Mouse (Mus musculus): ENCODE data around the gene Tpm1. TPM values are rescaled to one million over a fixed set of nuclear protein-coding genes. Genes with fewer than 3 reads are reported as not detected.
A peak's percentile ranks its signal among the peaks of the same experiment; 100 is the strongest.

Gene Tpm1
- polyA plus RNA-seq (2015; fragmentation: Nextera tagmentation; extraction: Ambion mirVana) = 117 and 136 TPM in 2 replicates

DNA sequence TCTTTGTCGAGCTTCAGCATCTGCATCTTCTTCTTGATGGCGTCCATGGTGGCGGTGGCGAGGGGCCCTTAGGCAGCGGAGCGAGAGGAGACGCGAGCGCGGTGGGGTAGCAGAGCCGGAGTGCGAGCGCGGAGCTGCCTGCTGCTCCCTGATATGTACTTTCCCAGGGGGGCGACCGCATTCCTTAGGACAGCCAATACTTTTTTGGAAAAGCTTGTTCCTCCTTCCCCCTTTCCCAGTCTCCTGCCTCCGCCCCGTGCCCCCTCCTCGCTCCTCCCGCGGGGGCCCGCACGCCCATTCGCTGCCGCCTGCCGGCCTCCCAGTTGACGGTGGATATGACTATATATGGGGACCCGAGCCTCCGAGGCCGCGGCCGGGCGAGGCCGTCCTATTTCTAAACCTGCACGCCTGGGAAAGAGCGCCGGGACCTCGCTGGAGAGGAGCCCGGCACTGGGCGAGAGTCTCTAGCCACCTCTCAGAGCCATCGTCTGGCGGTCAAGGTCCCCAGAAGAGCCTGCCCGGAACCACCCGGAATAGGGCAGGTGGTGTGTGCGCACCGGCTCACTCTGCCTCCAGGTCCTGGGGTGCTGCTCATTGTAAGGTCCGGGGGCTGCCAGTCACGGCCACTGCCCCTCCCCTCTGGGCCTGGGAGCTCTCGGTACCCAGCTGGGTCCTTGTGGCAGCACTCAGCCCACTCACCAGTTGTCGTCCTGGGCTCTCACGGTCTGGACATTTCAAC, at the start of gene Tpm1:
Tpm1 (minus strand) TSS at position 321 of the 739 bp plus-strand sequence.
- Histone ChIP-seq H3K9ac (peak within 1 kb of the TSS; percentile 21; the same call in 1 of the 2 replicates), H3K9me3 (replicated peaks) (no peaks in the 10 kb centered on the region), H3K27me3 (peaks cover 97% of the 10 kb centered on the region), H3K27ac (replicated peaks) (no peak within 1 kb of the TSS), H3K4me1 (replicated peaks) (peaks cover 37% of the 10 kb centered on the region), H3K4me2 (peak within 1 kb of the TSS; percentile 69), H3K4me3 (replicated peaks) (peak within 1 kb of the TSS; percentile 51), H3K36me3 (replicated peaks) (no peaks in the 10 kb centered on the region)
- peak; percentile 40; the same call in 1 of the 2 replicates for ATAC-seq (ENCODE audit: insufficient read depth)
- WGBS (ENCODE audit: insufficient replicate concordance) = 2% methylated on average over 51 of the region's 51 CpGs

DNA sequence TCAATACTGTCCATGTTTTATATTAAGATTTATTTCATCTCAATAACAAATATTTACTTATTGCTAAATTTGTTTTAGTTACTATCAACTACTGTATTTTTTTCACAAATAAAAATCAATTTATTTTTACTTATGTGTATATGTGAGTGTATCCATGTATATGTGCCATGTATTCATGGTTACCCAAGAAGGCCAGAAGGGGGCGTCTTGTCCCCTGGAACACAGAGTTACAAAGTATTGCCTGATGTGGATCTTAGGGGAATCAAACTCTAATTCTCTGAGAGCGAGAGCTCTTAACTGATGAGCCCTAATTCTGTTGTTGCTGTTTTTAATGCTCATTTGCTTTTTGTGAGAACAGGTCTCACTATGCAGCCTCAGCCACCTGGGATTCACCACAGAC, 45.2 kb upstream of the Tpm1 start:
- WGBS (ENCODE audit: insufficient replicate concordance) = 65% methylated on average over 2 of the region's 2 CpGs
- H3K4me1 ChIP-seq (replicated peaks) = peaks cover 4% of the 10 kb centered on the region; the same call in 1 of the 2 replicates
- H3K9me3 ChIP-seq (replicated peaks) = no peaks in the 10 kb centered on the region
- H3K27ac ChIP-seq (replicated peaks) = no peak overlapping the region
- H3K9ac ChIP-seq = no peak overlapping the region
- H3K4me3 ChIP-seq (replicated peaks) = no peak overlapping the region
- ATAC-seq (ENCODE audit: insufficient read depth) = no peak
- no peaks in the 10 kb centered on the region; the same call in 1 of the 2 replicates for H3K27me3 ChIP-seq
- H3K4me2 ChIP-seq = no peak overlapping the region
- no peaks in the 10 kb centered on the region for H3K36me3 ChIP-seq (replicated peaks)

DNA sequence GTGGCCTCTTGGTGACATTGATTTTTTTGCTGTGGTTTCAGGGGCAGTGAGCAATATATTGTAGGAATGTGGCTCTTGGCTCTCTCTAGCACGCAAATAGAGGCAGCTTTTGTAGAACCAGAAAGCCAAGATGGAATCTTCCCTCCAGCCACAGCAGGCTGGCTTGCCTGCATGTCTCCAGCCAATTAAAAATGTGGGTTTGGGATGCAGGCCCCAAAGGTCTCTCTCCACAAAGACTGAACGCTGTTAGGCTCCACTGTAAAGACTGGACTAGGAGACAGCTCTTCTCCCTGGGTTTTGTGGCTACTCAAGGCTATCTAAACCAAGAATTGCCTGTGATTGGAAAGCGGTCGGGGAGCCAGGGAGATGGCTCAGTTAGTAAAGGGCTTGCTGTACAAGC, 43.0 kb upstream of the Tpm1 start:
- no peak overlapping the region for H3K4me3 ChIP-seq (replicated peaks)
- no peaks in the 10 kb centered on the region for H3K36me3 ChIP-seq (replicated peaks)
- no peak overlapping the region for H3K27ac ChIP-seq (replicated peaks)
- H3K4me2 ChIP-seq = no peak overlapping the region
- 63% methylated on average over 4 of the region's 4 CpGs for WGBS (ENCODE audit: insufficient replicate concordance)
- no peak for ATAC-seq (ENCODE audit: insufficient read depth)
- no peak overlapping the region for H3K9ac ChIP-seq
- no peaks in the 10 kb centered on the region; the same call in 1 of the 2 replicates for H3K27me3 ChIP-seq
- H3K9me3 ChIP-seq (replicated peaks) = no peaks in the 10 kb centered on the region
- peaks cover 4% of the 10 kb centered on the region; the same call in 1 of the 2 replicates for H3K4me1 ChIP-seq (replicated peaks)

DNA sequence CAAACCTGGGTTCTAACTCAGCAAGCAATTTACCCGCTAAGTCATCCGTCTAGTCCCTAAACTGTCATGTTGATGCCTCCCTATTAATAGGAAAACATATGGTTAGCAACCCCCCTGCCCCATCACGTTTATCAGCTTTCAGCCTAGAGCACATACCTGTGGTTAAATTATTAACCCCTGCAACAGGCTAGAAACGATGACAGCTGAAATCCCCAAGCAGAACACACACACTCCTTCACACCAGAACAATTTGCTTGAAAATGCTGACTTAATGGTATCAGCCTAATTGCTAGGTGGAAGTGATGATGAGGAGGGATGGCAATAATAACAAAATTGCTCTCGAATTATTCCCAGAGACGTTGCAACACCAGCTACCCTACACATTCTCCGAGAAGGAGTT, 42.4 kb upstream of the Tpm1 start:
- ATAC-seq (ENCODE audit: insufficient read depth) = no peak
- Histone ChIP-seq H3K4me3 (replicated peaks) (no peak overlapping the region), H3K27me3 (no peaks in the 10 kb centered on the region), H3K4me2 (no peak overlapping the region), H3K9me3 (replicated peaks) (no peaks in the 10 kb centered on the region), H3K4me1 (replicated peaks) (peaks cover 4% of the 10 kb centered on the region; the same call in 1 of the 2 replicates), H3K36me3 (replicated peaks) (no peaks in the 10 kb centered on the region), H3K9ac (no peak overlapping the region), H3K27ac (replicated peaks) (no peak overlapping the region)
- 44% methylated on average over 7 of the region's 7 CpGs for WGBS (ENCODE audit: insufficient replicate concordance)

DNA sequence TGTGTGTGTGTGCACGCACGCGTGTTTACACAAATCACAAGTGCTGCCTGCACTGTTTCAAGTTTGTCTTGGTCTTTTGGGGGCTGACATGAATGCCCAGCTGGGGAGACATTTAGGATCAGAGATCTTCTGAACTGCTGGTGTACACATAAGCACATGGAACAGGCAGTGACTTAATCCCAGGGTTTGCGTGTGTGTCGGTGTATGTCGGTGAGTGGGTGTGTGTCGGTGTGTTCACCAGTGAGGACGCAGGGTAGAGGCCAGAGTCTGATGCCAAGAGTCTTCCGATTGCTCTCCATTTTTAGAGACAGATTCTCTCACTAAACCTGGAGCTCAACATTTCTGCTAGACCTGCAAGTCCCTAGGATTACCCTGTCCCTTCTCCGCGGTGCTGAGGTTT, 41.9 kb upstream of the Tpm1 start:
- Histone ChIP-seq H3K4me2 (no peak overlapping the region), H3K27ac (replicated peaks) (no peak overlapping the region), H3K27me3 (no peaks in the 10 kb centered on the region), H3K4me3 (replicated peaks) (no peak overlapping the region), H3K9ac (no peak overlapping the region), H3K4me1 (replicated peaks) (peaks cover 4% of the 10 kb centered on the region; the same call in 1 of the 2 replicates), H3K9me3 (replicated peaks) (no peaks in the 10 kb centered on the region), H3K36me3 (replicated peaks) (no peaks in the 10 kb centered on the region)
- ATAC-seq (ENCODE audit: insufficient read depth) = no peak
- 81% methylated on average over 11 of the region's 11 CpGs for WGBS (ENCODE audit: insufficient replicate concordance)

DNA sequence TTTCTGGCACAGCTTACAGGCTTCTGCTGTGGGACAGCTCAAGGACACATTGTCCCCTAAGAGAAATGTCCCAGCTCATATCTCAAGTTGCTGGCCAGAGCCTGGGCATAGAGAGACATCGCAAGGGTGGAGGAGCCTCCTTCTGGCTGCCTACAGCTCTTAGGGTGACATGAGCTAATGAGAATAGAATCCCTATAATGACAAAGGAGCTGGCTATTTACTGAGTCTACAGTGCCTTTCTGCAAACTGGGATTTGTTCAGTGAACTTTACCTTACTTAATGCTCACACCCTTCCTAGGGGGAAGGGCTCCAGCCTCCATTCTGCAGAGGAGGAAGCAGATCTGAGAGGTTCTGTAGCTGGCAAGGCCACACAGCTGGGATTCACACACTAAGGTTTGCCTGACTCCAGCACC, 41.4 kb upstream of the Tpm1 start:
- H3K27ac ChIP-seq (replicated peaks) = no peak overlapping the region
- no peak overlapping the region for H3K9ac ChIP-seq
- no peaks in the 10 kb centered on the region for H3K9me3 ChIP-seq (replicated peaks)
- no peak overlapping the region for H3K4me2 ChIP-seq
- ATAC-seq (ENCODE audit: insufficient read depth) = no peak
- H3K4me1 ChIP-seq (replicated peaks) = peaks cover 4% of the 10 kb centered on the region; the same call in 1 of the 2 replicates
- H3K27me3 ChIP-seq = no peaks in the 10 kb centered on the region
- no peak overlapping the region for H3K4me3 ChIP-seq (replicated peaks)
- 76% methylated on average over 1 of the region's 1 CpGs for WGBS (ENCODE audit: insufficient replicate concordance)
- no peaks in the 10 kb centered on the region for H3K36me3 ChIP-seq (replicated peaks)

DNA sequence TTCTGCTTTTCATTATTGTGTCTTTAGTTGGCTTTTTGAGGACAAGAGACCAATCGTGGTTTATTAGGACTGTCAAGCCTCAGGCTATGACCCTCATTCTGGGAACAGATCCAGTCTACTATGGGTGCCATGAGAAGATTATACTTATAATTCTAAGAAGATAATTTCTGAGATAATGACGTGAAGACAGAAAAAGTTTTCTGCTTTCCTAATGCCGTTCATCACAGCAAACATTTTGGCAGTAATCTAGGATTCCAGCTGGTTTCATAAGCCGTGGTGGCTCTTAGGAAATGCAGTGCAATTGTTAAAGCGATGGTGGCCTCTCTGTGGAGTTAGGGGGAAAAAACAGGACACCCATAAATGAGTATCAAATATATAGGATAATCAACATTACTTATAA, 40.0 kb upstream of the Tpm1 start:
- no peaks in the 10 kb centered on the region for H3K27me3 ChIP-seq
- H3K4me3 ChIP-seq (replicated peaks) = no peak overlapping the region
- H3K27ac ChIP-seq (replicated peaks) = no peak overlapping the region
- 51% methylated on average over 5 of the region's 5 CpGs for WGBS (ENCODE audit: insufficient replicate concordance)
- H3K9ac ChIP-seq = no peak overlapping the region
- H3K36me3 ChIP-seq (replicated peaks) = no peaks in the 10 kb centered on the region
- H3K4me1 ChIP-seq (replicated peaks) = peaks cover 4% of the 10 kb centered on the region; the same call in 1 of the 2 replicates
- no peaks in the 10 kb centered on the region for H3K9me3 ChIP-seq (replicated peaks)
- no peak for ATAC-seq (ENCODE audit: insufficient read depth)
- H3K4me2 ChIP-seq = no peak overlapping the region

DNA sequence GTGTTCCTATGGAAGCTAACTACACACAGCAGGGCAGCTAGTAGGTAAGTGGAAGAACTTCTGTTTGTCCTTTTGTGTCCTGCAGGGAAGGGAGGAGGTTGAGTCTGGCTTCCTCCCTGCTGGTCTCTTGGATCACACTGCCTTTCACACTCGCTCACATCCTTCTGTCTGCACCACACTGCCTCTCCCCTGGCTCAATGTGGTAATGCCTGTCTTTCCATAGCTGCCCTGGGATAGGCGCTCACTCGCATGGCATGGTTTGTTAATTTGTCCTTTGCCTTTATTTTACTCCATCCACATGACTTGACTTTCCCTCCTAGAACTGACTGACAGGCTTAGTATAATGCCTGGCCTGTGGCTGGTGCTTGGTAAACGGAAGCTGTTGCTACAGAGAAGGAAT, 34.6 kb upstream of the Tpm1 start:
- 56% methylated on average over 4 of the region's 4 CpGs for WGBS (ENCODE audit: insufficient replicate concordance)
- Histone ChIP-seq H3K4me3 (replicated peaks) (no peak overlapping the region), H3K27me3 (no peaks in the 10 kb centered on the region), H3K9ac (no peak overlapping the region), H3K36me3 (replicated peaks) (no peaks in the 10 kb centered on the region), H3K4me1 (replicated peaks) (no peaks in the 10 kb centered on the region), H3K4me2 (no peak overlapping the region), H3K9me3 (replicated peaks) (no peaks in the 10 kb centered on the region), H3K27ac (replicated peaks) (no peak overlapping the region)
- ATAC-seq (ENCODE audit: insufficient read depth) = no peak

DNA sequence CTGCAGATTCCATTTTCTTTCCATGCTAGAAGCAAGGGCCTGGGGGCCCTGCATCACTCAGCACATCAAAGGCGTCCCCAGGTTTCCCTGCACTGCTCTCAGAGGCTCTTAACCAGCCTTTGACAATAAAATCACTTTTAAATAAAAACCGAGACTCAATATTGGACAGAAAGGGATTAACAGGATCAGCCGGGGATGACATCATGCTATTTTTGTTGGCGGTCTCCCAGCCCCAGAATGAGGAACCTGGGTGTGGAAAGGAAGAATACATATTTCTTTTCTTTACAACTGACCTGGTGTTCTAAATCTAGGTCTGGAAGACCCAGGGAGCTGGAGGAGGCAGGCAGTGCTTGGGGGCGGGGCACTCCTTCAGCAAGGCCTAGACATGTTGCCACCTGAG, 32.5 kb upstream of the Tpm1 start:
- H3K9ac ChIP-seq = no peak overlapping the region
- peaks cover 16% of the 10 kb centered on the region for H3K4me1 ChIP-seq (replicated peaks)
- WGBS (ENCODE audit: insufficient replicate concordance) = 49% methylated on average over 5 of the region's 5 CpGs
- no peaks in the 10 kb centered on the region for H3K27me3 ChIP-seq
- no peak overlapping the region for H3K4me3 ChIP-seq (replicated peaks)
- H3K9me3 ChIP-seq (replicated peaks) = no peaks in the 10 kb centered on the region
- H3K36me3 ChIP-seq (replicated peaks) = no peaks in the 10 kb centered on the region
- no peak overlapping the region for H3K4me2 ChIP-seq
- no peak overlapping the region for H3K27ac ChIP-seq (replicated peaks)
- ATAC-seq (ENCODE audit: insufficient read depth) = no peak

DNA sequence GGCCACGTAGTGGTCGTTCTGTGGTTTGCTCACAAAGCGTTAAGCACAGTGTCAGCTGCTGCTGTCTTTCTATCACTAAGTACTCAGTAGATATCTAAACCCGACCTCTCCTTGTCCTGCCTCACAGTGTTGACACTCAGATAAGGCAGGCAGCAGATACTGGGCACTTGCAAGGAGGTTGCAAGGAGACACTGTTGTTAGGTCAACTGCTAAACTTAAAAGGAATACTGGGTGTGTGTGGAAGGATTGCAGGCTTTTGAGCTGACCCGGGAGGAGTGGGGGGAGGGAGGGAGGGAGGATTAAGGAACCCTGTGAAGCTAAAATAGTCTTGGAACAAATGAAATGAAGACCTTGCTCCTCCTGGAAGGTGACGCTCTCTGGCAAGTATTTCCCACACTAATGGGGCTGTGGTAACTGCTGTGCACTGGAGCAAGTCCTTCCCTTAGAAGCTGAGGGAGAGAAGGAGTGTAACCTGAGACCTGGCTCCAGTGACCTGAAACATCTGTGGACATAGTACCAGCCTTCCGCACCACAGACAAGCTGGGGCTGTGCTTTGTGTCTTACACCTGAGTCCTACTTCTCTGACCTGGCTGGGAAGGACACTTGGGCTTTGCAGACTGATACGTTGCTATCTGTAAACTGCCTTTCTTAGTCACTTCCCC, 28.6 kb upstream of the Tpm1 start:
- Histone ChIP-seq H3K4me3 (replicated peaks) (no peak overlapping the region), H3K27ac (replicated peaks) (no peak overlapping the region), H3K36me3 (replicated peaks) (no peaks in the 10 kb centered on the region), H3K4me2 (peak overlapping the region; percentile 21; the same call in 1 of the 2 replicates), H3K4me1 (replicated peaks) (peaks cover 19% of the 10 kb centered on the region), H3K27me3 (no peaks in the 10 kb centered on the region), H3K9me3 (replicated peaks) (no peaks in the 10 kb centered on the region), H3K9ac (no peak overlapping the region)
- 15% methylated on average over 8 of the region's 8 CpGs for WGBS (ENCODE audit: insufficient replicate concordance)
- peak; percentile 84 for ATAC-seq (ENCODE audit: insufficient read depth)

DNA sequence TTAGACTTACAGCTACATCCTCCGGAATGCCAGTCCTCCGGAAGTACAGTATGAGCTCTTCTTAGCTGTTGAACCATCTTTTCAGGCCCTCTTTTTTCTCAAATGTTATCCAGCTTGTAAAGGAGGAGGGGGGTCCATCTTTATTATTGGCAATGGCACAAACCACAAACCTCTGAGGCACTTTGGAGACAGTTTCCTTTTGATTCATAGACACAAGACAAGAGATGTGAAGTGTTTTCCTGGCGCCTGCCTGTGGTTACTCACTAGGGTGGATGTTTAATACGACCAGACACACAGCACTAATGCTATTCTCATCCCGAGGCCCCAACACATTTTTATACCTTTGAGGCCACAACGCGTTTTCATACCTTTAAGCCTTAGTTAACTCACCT, 28.1 kb upstream of the Tpm1 start:
- H3K27me3 ChIP-seq = no peaks in the 10 kb centered on the region
- 33% methylated on average over 7 of the region's 7 CpGs for WGBS (ENCODE audit: insufficient replicate concordance)
- no peaks in the 10 kb centered on the region for H3K36me3 ChIP-seq (replicated peaks)
- H3K4me3 ChIP-seq (replicated peaks) = no peak overlapping the region
- peaks cover 19% of the 10 kb centered on the region for H3K4me1 ChIP-seq (replicated peaks)
- H3K4me2 ChIP-seq = peak overlapping the region; percentile 21; the same call in 1 of the 2 replicates
- no peak overlapping the region for H3K27ac ChIP-seq (replicated peaks)
- no peak overlapping the region for H3K9ac ChIP-seq
- H3K9me3 ChIP-seq (replicated peaks) = no peaks in the 10 kb centered on the region
- no peak for ATAC-seq (ENCODE audit: insufficient read depth)
